Mouse (Mus musculus) splenic B cell, adult 2 months (primary cell): ENCODE data around the gene Gm21887.
A peak's percentile ranks its signal among the peaks of the same experiment; 100 is the strongest.
"Not testable (repeated sequence)": the region's sequence is repeated elsewhere in the genome, so short reads cannot be mapped to it uniquely, and the experiment has no call there.

Experiments
- DNase-seq: peaks from one replicate; pipeline ENCODE4 v3.0.0-alpha.2; 2011; ENCODE audit warnings: low read depth, low spot score
- H3K27me3 ChIP-seq: 2 replicates; pipeline ENCODE4 v1.6.1; 2012; ENCODE audit warnings: mild to moderate bottlenecking, low read length, moderate library complexity, mixed read lengths; ENCODE audit not compliant: control insufficient read depth, poor library complexity, insufficient read depth, severe bottlenecking
- H3K36me3 ChIP-seq: 2 replicates; pipeline ENCODE4 v1.6.1; 2012; ENCODE audit warnings: mild to moderate bottlenecking, low read length, moderate library complexity, mixed read lengths; ENCODE audit not compliant: control insufficient read depth, poor library complexity, insufficient read depth, severe bottlenecking

Gene Gm21887

DNA sequence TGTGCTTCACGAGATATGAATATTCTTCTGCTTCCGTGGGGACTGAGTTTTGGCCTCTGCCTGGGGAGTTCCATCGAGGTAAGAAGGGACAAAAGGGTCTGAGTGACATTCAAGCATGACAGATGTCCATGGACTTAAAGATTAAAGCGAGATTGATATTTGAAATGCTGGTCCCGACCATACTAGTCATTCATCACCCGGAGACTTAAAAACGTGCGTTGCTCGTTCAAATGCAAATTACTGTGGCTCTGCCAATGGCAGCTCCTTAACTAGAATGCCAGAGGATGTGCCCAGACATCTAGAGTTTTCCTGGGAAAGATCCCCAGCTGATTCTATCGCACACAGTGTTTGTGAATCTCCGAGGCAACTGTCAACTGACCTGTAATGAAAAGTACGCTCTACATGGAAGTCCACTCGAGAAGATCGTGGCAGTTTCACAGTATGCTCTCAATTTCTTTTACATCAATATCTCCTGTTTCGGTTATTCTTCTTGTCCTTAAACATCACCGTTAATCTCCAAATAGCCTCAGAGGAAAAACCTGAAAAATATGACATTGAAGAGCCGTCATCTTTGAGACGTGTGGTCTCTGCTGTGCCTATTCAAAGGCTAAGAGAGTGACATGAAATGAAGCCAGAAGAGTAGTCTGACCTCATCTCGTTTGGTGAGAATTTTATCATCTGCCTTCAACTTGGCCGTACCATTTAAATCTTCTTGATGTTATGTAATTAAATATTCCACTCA lies 29.8 kb upstream of the Gm21887 start:
- H3K27me3 ChIP-seq, DNase-seq, H3K36me3 ChIP-seq: not testable (repeated sequence)

- peak; percentile 44 for DNase-seq
- H3K27me3 ChIP-seq, H3K36me3 ChIP-seq: not testable (repeated sequence)
Observed at GRCm38 (mm10) chrX:169980203-169980556, 29.3 kb upstream of the Gm21887 start.

GRCm38 (mm10) chrX:169980809-169981289 lies 28.6 kb upstream of the Gm21887 start:
- no peaks in the 10 kb centered on the region for H3K27me3 ChIP-seq
- H3K36me3 ChIP-seq: 0 out of 2 replicates have a peak, but pooled peaks cover 3% of the 10 kb centered on the region
- peak; percentile 32 for DNase-seq

GRCm38 (mm10) chrX:169981761-169982181 lies 27.7 kb upstream of the Gm21887 start:
- H3K36me3 ChIP-seq, H3K27me3 ChIP-seq: not testable (repeated sequence)
- DNase-seq: peak; percentile 51

DNA sequence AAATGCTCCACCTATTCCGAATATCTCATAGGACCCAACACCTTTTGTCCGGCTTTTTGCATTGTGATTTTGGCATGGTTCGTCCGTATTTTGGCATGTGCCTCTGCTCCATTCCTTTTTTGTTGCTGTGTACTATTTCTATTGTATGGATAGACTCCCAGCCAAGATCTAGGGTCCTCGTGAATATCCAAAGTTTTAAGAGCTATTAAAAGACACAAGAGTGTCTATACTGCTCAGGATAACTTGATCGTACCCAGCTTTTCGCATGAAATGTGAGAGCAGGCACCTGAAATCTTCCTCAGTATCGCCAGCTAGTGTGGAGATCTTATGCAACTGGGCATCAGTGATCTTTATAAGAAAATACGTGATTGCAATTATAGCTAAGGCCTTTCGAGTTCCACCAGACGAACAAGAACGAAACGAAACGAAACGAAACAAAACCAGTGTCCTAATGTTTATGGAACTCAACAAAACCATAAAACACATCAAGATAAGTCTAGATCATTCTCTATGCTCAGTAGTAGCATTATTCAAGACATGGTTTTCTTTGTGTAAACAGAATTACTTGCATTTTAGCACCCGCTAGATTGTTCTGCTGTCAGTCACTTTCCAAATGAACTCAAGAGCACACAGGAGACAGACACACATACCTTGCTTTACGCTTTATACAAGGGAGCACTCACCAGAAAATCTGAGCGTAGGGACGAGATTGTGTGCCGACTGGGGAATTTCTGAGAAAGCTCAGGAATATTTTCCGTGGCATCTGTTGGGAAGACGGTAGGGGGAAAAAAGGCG lies 26.7 kb upstream of the Gm21887 start:
- DNase-seq: peak; percentile 40
- H3K27me3 ChIP-seq, H3K36me3 ChIP-seq: not testable (repeated sequence)

- not testable (repeated sequence) for H3K27me3 ChIP-seq, H3K36me3 ChIP-seq
- DNase-seq: peak; percentile 39
Observed at GRCm38 (mm10) chrX:169983401-169984165, 25.9 kb upstream of the Gm21887 start.

DNA sequence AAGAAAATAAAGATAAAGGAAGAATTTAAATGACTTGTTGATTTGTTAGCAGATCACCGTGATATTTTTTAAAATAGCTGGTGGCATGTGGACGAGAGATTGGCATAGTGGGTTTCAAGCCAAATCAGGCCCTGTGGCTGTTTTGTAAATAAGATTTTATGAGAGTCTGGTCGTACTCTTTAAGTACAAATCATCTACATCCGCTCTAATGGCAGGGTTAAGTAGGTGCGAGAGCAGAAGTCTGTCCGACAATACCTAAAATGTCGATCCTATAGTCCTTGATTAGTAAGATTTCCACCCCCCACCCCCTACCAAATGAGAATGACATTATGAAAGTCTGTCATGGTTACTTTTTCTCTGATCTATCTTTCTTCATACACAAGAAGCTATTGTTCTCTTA lies 25.1 kb upstream of the Gm21887 start:
- not testable (repeated sequence) for H3K27me3 ChIP-seq, H3K36me3 ChIP-seq
- DNase-seq: peak; percentile 38

DNA sequence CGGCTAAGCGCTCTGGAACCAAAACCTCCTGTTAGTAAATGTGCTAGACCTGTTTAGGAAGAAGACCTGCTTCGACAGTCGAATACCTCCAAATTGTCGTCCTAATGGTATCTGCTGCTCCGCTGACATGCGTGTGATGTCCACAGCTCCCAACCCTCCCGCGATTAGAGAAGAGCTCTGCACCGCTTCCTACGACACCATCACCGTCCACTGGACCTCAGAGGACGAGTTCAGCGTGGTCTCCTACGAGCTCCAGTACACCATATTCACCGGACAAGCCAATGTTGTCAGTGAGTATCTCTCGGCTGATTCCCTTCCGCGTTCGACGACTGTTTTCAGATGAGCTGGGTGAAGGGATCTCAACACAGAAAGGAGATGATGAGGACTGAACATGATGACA lies 24.6 kb upstream of the Gm21887 start:
- H3K36me3 ChIP-seq, H3K27me3 ChIP-seq: not testable (repeated sequence)
- DNase-seq: peak; percentile 46

DNA sequence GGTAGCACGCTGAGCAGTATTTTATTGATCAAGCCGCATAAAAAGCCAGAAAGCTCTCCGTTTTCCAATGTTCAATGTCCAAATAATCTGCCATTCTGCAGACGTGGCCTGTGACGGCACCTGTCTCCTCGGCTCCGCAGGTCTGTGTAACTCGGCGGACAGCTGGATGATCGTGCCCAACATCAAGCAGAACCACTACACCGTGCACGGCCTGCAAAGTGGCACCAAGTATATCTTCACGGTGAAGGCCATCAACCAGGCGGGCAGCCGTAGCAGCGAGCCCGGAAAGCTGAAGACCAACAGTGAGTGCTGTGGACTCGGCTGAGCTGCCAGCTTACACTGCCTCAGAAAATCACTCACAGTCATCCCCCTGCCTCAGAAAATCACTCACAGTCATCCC lies 23.7 kb upstream of the Gm21887 start:
- H3K27me3 ChIP-seq, H3K36me3 ChIP-seq: not testable (repeated sequence)
- peak; percentile 56 for DNase-seq

- not testable (repeated sequence) for H3K36me3 ChIP-seq
Observed at GRCm38 (mm10) chrX:169986519-169987367, 22.7 kb upstream of the Gm21887 start.

DNA sequence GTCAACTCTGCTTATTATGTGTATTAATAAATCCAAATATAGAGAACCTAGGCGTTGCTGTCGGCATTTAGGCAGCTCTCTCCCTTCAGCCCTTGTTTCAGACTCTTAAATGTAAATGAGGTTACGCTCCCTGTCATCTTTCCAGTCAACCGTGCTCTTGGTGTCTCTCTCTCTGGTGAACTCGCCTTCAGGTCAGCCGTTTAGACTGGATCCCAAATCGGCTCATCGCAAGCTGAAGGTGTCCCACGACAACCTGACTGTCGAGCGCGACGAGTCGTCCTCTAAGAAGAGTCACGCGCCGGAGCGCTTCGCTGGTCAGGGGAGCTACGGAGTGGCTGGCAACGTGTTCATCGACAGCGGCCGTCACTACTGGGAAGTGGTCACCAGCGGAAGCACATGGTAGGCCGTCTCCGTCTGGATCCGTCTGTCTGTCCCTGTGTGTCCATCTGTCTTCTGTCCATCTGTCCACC lies 22.1 kb upstream of the Gm21887 start:
- H3K27me3 ChIP-seq, H3K36me3 ChIP-seq: not testable (repeated sequence)
- peak; percentile 76 for DNase-seq

More at GRCm38 (mm10) chrX:169986519-169987367, 22.7 kb upstream of the Gm21887 start:
- H3K27me3 ChIP-seq: not testable (repeated sequence)
- peak; percentile 93 for DNase-seq

DNA sequence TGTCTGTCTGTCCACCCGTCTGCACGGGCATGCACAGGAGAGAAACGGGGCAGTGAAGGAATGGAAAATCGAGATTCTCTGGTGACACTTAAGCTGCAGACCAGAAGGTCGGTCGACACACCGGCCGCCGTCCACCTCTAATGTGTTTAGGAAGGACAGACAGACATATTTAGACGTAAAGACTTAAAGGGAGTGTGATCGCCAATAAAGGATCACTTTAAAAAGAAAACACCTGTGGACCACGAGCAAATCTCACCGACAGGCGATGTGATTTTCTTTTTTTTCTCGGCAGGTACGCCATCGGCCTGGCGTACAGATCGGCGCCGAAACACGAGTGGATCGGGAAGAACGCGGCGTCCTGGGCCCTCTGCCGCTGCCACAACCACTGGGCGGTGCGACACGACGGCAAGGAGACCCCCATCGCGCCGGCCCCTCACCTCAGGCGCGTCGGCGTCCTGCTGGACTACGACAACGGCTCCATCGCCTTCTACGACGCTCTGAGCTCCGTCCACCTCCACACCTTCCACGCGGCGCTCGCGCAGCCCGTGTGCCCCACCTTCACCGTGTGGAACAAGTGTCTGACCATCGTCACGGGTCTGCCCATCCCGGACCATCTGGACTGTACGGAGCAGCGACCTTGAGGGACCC lies 20.8 kb upstream of the Gm21887 start:
- H3K36me3 ChIP-seq, H3K27me3 ChIP-seq: not testable (repeated sequence)
- DNase-seq: peak; percentile 62

- H3K36me3 ChIP-seq, H3K27me3 ChIP-seq, DNase-seq: not testable (repeated sequence)
Observed at GRCm38 (mm10) chrX:169989219-169989595, 20.3 kb upstream of the Gm21887 start.
